Mouse (Mus musculus): ENCODE data around the gene Tecpr1.

Tecpr1 gene

DNA sequence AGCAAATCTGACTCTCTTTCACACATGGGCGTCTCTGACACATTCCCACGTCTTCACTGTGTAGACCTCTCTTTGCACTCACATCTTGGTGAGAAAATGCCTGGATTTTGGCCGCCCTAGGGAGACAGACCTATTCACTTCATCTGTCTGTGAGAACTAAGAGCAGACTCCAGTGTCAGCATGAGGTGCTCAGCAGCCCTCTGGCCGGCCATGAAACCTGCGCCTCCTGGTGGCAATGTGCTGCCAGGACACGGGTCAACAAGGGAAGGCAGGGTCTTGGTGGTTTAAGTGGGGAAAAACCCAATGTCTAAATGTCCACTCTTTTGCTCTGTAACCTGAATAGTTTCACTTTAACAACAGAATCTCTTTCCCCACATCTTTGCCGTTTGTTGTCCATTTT, 9.0 kb downstream of the Tecpr1 start:
- DNase-seq (ENCODE audit: low spot score), result peak; percentile 66

- peak; percentile 63 for DNase-seq (ENCODE audit: low spot score)
These were observed 15.9 kb downstream of the Tecpr1 start for GRCm38 (mm10) chr5:144207478-144207877.

GRCm38 (mm10) chr5:144206069-144206468, 17.3 kb downstream of the Tecpr1 start:
- DNase-seq (ENCODE audit: low spot score), result no peak

DNA sequence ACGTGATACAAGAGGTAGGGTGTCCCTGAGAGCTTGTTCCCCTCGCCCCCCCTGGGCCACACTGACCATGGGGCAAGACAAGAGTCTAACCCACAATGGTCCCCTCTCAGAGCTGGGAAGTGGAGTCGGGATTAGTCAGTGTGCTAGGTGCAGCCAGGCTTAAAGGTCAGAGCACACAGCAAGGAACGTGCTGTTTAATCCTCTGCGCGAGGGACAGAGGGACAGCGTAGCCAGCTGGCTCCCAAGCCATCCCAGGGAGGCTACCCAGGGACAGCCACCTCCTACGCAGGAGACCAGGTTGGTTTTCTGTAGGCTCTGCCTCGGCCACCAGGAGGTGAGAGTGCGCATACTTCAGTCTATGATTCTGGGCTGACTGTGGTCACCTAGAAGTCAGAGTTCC, 18.5 kb downstream of the Tecpr1 start:
- DNase-seq (ENCODE audit: low spot score), result no peak

- DNase-seq (ENCODE audit: low spot score), result no peak
These were observed 19.1 kb downstream of the Tecpr1 start for GRCm38 (mm10) chr5:144204303-144204702.

DNA sequence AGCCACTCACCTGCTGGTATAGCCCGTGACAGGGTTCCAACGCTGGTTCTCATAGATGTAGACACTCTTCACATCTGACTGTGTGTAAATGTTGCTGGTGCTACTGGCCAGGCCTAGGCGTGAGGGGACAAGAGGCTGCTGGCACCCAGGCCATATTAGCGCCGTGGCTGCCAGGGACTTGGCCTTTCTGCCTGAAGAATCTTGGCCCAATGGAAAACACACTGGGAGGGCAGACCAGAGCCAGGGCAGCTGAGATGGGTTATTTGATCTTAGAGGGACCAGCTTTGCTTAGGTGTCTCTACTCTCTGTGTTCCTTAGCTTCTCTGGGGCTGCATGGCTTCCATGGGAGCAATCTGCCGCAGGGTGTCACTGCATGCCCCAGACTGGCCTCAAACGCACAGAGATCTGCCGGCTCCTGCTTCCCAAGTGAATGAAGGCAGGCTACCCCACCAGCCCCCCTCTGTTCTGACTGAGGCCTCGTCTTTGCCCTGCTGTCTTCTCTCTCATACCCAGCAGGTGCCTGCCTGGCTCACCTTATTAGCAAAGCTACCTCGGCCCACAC, 19.9 kb downstream of the Tecpr1 start:
- no peak for DNase-seq (ENCODE audit: low spot score)

DNA sequence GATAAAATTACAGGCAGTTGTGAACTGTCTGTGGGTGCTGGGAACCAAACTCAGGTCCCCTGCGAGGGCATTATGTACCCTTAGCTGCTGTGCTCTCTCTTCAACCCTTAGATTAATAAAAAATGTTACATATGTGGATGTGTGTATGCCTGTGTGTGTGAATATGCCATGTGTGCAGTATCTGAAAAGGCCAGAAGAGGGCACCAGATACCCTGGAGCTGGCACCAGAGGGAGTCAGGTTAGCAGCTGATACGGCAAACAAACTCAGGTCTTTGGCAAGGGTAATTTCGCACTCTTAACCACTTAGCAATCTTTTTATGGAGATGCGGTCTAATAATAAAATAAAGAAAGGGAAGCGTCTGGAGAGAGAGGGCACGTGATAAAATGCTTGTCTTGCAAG, 21.0 kb downstream of the Tecpr1 start:
- no peak for DNase-seq (ENCODE audit: low spot score)

DNA sequence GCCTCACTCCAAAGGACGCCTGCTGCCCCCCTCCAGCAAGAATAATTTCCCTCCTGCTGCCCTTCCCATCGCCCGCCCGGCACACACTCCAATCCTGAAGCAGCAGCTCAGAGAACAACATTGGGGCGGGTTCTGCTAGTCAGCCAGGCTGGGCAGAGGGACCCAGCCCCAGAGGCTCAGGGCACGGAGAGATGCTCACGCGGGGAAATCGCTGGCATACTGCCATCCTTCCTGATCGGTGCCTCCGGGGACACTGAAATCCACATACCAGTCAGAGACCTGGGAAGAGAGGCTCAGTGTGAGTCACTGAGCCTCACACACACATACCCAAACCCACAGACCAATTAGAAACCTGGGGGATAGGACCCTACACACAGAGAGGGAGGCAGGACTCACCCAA, 22.8 kb downstream of the Tecpr1 start:
- DNase-seq (ENCODE audit: low spot score), result peak; percentile 34

DNA sequence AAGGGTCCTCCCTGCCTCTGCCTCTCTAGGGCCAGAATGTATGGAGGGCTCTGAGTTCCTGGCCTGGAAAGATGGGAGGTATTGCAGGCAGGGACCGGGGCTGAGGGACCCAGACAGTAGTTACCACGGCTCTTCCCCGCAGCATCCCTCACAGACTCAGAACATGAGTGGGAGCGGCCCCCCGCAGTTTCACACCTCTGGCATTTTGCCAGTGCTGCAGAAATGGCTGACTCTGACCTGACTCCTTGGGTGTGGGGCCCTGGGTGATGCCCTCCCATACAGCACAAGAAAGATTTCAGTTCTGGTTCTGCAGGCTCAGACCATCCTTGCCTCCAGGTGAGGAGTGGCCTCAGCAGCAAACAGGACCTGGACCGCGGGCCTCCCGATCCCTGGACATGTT, 27.8 kb downstream of the Tecpr1 start:
- no peak for DNase-seq (ENCODE audit: low spot score)

- no peak for DNase-seq (ENCODE audit: low spot score)
These were observed 29.0 kb downstream of the Tecpr1 start for GRCm38 (mm10) chr5:144194416-144194815.

DNA sequence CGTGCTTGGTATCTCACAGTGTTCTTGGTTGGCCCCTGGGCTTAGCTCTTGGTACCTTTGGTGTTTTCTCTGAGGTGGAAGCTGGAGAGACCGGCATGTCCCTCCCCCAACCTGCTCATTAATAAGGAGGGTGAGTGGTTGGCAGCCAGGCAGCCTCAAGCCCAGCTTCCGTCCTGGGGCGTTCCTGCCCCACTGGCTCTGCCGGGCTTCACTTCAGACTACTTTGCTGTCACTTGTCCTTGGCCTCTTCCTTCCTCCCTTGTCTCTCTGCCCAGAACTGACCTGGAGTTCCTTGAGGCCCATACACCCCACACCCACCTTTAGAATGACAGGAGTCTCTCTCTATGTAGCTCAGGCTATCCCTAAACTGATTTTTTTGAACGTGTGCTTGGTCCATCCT, 30.7 kb downstream of the Tecpr1 start:
- DNase-seq (ENCODE audit: low spot score), result no peak

DNA sequence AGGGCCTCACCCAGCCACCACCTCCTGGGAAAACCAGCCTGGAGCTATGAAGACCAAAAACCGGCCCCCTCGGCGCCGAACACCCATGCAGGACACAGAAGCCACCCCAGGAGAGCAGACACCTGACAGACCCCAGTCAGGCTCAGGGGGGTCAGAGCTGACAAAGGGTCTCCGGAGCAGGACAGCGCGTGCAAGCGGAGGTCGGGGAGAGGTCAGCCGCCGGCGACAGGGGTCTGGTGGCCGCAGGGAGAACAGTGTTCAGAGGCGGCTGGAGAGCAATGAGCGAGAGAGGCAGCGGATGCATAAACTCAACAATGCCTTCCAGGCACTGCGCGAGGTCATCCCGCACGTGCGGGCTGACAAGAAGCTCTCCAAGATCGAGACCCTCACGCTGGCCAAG, 32.4 kb downstream of the Tecpr1 start:
- no peak for DNase-seq (ENCODE audit: low spot score)

DNA sequence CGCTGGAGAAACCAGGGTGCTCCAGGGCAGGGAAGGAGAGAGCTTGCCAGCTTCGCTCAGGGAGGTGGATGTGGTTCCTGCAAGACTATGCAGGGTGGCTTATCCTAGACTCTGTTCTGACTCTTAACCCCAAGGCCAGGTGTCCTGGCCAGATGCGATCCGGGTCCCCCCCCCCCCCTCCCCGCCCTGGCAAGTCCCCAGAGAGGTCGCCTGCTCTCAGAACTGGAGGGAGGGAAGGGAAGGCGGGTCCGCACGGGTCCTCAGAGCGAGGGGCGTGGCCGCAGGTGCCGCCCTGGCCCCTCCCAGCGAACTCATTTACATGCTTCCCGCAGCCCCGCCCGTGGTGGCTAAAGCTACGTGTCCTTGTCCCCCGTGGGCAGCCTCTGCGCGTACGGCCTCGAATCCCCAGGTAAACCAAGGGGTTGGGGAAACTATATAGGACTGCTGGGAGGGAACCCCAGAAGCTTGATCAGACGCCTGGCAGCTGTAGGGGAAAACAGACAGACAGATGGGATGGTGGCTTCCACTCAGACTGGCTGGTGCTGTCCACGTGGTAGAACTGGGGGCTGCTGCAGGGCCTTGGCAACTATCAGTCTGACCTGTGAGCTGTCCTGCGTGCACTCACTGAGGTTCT, 33.3 kb downstream of the Tecpr1 start, which contains the start of gene Bhlha15:
Bhlha15 (plus strand) TSS at position 337 of the 634 bp plus-strand sequence.
- no peak for DNase-seq (ENCODE audit: low spot score)

- DNase-seq (ENCODE audit: low spot score), result no peak
These were observed 34.1 kb downstream of the Tecpr1 start for GRCm38 (mm10) chr5:144189327-144189726.

DNA sequence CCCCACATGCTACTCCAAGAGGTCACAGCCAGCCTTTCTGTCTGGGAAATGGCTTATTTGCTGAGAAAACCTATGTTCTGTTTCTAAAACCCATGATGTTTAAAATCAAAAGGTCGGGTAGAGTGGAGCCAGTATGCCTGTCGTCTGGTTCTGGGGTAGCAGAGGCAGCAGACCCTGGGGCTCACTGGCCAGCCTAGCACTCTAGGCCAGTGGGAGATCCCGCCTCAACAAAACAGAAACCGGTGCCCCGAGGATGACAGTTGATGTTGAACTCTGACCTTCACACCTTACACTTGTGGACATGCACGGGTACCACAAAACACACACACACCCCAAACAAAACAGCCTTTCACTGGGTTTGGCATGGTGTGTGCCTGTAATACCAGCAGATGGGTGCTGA, 35.0 kb downstream of the Tecpr1 start:
- no peak for DNase-seq (ENCODE audit: low spot score)

GRCm38 (mm10) chr5:144184350-144185045, 38.9 kb downstream of the Tecpr1 start:
- no peak for DNase-seq (ENCODE audit: low spot score)

DNA sequence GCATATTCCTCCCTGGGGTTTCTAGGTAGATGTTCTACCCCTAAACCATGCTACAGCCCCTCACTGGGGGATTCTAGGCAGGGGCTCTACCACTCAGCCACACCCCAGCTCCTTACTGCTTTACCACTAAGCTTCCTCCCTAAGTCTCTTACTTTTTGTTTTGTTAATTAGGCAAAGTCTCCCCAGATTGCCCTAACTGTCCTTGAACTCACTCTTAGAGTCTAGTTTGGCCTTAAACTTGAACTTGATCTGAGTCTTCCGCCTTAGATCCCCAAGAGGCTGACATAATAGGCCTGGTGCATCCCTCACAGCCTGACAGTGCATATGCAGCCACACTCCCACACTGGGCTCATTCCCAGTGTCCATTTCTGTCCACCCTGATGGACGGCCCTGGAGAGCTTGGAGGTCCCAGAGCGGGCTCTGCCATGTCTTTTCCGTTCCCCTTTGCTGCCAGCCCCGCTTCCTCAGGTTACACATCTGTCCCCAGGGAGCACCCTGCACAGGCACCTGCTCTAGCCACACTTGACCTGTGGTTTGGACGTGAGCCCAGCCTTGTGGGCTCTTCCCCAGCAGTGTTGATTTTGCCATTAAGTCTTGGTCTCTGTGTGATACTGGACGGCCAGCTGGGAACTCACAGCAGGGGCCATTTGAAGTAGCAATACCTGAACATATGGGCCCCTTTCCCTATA, 39.6 kb downstream of the Tecpr1 start:
- DNase-seq (ENCODE audit: low spot score), result peak; percentile 63

- DNase-seq (ENCODE audit: low spot score), result no peak
These were observed 40.2 kb downstream of the Tecpr1 start for GRCm38 (mm10) chr5:144183248-144183559.

GRCm38 (mm10) chr5:144182542-144183247, 40.7 kb downstream of the Tecpr1 start:
- no peak for DNase-seq (ENCODE audit: low spot score)

DNA sequence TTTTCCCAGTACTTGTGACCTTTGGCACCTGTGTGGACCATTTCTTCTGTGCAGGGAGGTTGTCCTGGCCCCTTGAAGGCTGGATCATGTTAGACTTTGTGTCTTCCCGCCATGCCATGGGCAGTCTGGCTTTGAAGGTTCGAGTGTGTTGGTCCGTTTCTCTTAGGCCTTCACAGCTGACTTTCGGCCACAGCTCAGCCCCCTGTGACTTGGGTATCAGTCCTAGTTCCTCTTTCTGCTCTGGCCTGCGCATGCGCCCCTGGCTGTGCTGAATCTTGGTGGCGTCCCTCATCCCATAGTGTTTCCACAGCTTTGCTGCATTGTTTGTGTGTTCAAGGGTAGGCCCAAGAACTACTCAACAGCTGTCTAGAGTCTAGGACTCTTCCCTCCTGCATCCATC, 42.2 kb downstream of the Tecpr1 start:
- no peak for DNase-seq (ENCODE audit: low spot score)

DNA sequence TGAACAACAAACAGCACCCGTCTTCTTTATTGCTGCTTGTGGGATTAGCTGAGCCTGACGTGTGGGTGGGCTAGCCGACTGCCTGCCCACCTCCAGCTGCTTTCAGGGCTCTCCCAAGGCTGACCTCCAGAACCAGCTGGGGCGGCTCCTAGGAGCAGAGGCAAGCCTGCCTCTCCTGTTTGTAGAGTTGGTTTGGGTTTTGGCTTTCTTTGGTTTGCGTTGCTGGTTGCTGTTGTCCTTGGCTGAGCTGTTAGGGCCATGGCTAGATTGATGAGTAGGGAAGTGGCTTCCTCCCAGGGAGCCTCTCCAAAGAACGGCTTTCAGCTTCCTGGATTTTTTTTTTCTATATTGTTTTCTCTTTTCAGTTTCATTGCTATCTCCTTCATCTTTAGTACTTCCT, 45.2 kb downstream of the Tecpr1 start:
- no peak for DNase-seq (ENCODE audit: low spot score)

DNA sequence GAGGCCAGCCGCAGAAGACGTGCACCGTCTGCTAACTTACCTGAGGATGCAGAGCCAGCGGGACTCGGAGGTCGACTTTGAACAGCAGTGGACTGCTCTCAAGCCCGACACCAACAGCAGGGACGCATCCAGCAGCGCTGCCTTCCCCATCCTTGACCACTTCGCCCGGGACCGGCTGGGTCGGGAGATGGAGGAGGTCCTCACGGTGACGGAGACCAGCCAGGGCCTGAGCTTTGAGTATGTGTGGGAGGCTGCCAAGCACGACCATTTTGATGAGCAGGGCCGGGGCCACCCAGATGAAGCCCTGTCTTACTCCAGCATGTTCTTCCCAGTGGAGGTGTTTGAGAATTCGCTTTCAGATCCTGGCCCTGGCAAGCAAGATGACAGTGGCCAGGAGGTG, 49.8 kb downstream of the Tecpr1 start:
- DNase-seq (ENCODE audit: low spot score), result no peak

All from MN1 (cell line).